Mouse (Mus musculus): ENCODE data around the gene Matn3.

GRCm38 (mm10) chr12:8953136-8953535 is 5.4 kb downstream of the Matn3 start:
- TF ChIP-seq CTCF (conservative IDR thresholded peaks at IDR 0.05; ENCODE audit: insufficient read depth, insufficient read length, low read depth, low read length) (no peak), POLR2A (IDR thresholded peaks at IDR 0.05; ENCODE audit: low read depth, low read length) (no peak)
